Mouse (Mus musculus) kidney, postnatal 0 days (tissue): ENCODE measurements around the gene D1Pas1. TPM values are rescaled to one million over a fixed set of nuclear protein-coding genes. Genes with fewer than 3 reads are reported as not detected.

Experiments
- ATAC-seq: fragments of 200-750 bp; cut with Nextera tagmentation; replicated peaks from 2 replicates; pipeline ENCODE4 v1.8.0; 2017; ENCODE audit warnings: low read depth, moderate number of reproducible peaks, moderate TSS enrichment, moderate library complexity; ENCODE audit not compliant: low FRiP score
- DNase-seq: peaks from one replicate; pipeline ENCODE4 v3.0.0-alpha.2; 2016; ENCODE audit warnings: low spot score
- H3K27ac ChIP-seq: fragments of 300-500 bp; sonication (generic); 2 replicates; pipeline ENCODE4 v1.5.1; 2014; ENCODE audit warnings: mild to moderate bottlenecking
- H3K27me3 ChIP-seq: fragments of 300-500 bp; sonication (generic); 2 replicates; pipeline ENCODE4 v1.6.1; 2014; ENCODE audit warnings: low read length, mixed read lengths; ENCODE audit not compliant: insufficient read depth
- H3K36me3 ChIP-seq: fragments of 300-500 bp; sonication (generic); 2 replicates; pipeline ENCODE4 v1.6.1; 2014; ENCODE audit warnings: low read length, mixed read lengths; ENCODE audit not compliant: insufficient read depth
- H3K4me1 ChIP-seq: fragments of 300-500 bp; sonication (generic); replicated peaks from 2 replicates; pipeline ENCODE4 v1.6.1; 2014; ENCODE audit warnings: antibody characterized with exemption, low read length, mixed read lengths; ENCODE audit not compliant: insufficient read depth
- H3K4me2 ChIP-seq: fragments of 300-500 bp; sonication (generic); 2 replicates; pipeline ENCODE4 v1.6.1; 2014; ENCODE audit warnings: mild to moderate bottlenecking, low read length, moderate library complexity, mixed read lengths
- H3K4me3 ChIP-seq: fragments of 300-500 bp; sonication (generic); replicated peaks from 2 replicates; pipeline ENCODE4 v1.5.1; 2014; ENCODE audit warnings: low read depth, low read length
- H3K9ac ChIP-seq: fragments of 300-500 bp; sonication (generic); 2 replicates; pipeline ENCODE4 v1.6.1; 2014; ENCODE audit warnings: low read depth, low read length
- H3K9me3 ChIP-seq: fragments of 300-500 bp; sonication (generic); replicated peaks from 2 replicates; pipeline ENCODE4 v1.6.1; 2016; ENCODE audit warnings: low read length, inconsistent platforms, mixed read lengths
- CTCF ChIP-seq: IDR thresholded peaks from 2 replicates; pipeline ENCODE4 v1.5.1; 2016; ENCODE audit warnings: antibody characterized with exemption, low read depth, mild to moderate bottlenecking, moderate library complexity
- WGBS: fragments of 180-500 bp; shearing (Covaris S2); extraction: QIAGEN DNeasy Blood & Tissue Kit; methylation state at CpG from one replicate; pipeline ENCODE4 v1.1.7; 2014; 5-methylcytosine and 5-hydroxymethylcytosine counted together
- polyA plus RNA-seq: library from polyadenylated mRNA; unstranded; fragments of >200 nt; fragmentation: Nextera tagmentation; extraction: Ambion mirVana; gene quantifications from 2 replicates; pipeline ENCODE4 v1.2.1, GENCODE M21; 2015

Gene D1Pas1
- polyA plus RNA-seq, 1 experiment from 2014 or later: not detected

GRCm38 (mm10) chr1:186927494-186927893 lies 39.7 kb upstream of the D1Pas1 start:
- no peak overlapping the region for H3K4me3 ChIP-seq
- 84% methylated on average over 4 of the region's 4 CpGs for WGBS

GRCm38 (mm10) chr1:186930160-186930887 lies 36.9 kb upstream of the D1Pas1 start:
- ATAC-seq: no peak
- Histone ChIP-seq H3K4me3 (no peak overlapping the region), H3K9ac (no peak overlapping the region), H3K9me3 (no peaks in the 10 kb centered on the region), H3K27me3 (no peaks in the 10 kb centered on the region), H3K27ac (no peak overlapping the region), H3K36me3 (no peaks in the 10 kb centered on the region), H3K4me2 (no peak overlapping the region), H3K4me1 (no peaks in the 10 kb centered on the region)
- WGBS: 80% methylated on average over 13 of the region's 13 CpGs
- no peak for DNase-seq
- no peak for TF ChIP-seq CTCF

More at GRCm38 (mm10) chr1:186927494-186927893, 39.7 kb upstream of the D1Pas1 start:
- no peak for TF ChIP-seq CTCF
- no peak overlapping the region for H3K4me2 ChIP-seq
- no peak overlapping the region for H3K9ac ChIP-seq
- no peak overlapping the region for H3K27ac ChIP-seq
- DNase-seq (no peak), ATAC-seq (no peak)
- H3K9me3 ChIP-seq: no peaks in the 10 kb centered on the region
- H3K36me3 ChIP-seq: no peaks in the 10 kb centered on the region
- no peaks in the 10 kb centered on the region for H3K4me1 ChIP-seq
- H3K27me3 ChIP-seq: no peaks in the 10 kb centered on the region

GRCm38 (mm10) chr1:186930888-186931233 lies 36.4 kb upstream of the D1Pas1 start:
- DNase-seq (no peak), ATAC-seq (no peak)
- Histone ChIP-seq H3K36me3 (no peaks in the 10 kb centered on the region), H3K4me2 (no peak overlapping the region), H3K4me1 (no peaks in the 10 kb centered on the region), H3K4me3 (no peak overlapping the region), H3K9ac (no peak overlapping the region), H3K27me3 (no peaks in the 10 kb centered on the region), H3K27ac (no peak overlapping the region), H3K9me3 (no peaks in the 10 kb centered on the region)
- no peak for TF ChIP-seq CTCF
- 55% methylated on average over 6 of the region's 6 CpGs for WGBS

- Histone ChIP-seq H3K4me2 (no peak overlapping the region), H3K27ac (no peak overlapping the region), H3K36me3 (no peaks in the 10 kb centered on the region), H3K4me1 (no peaks in the 10 kb centered on the region), H3K4me3 (no peak overlapping the region), H3K9ac (no peak overlapping the region), H3K9me3 (no peaks in the 10 kb centered on the region), H3K27me3 (no peaks in the 10 kb centered on the region)
- WGBS: 93% methylated on average over 1 of the region's 1 CpGs
- DNase-seq: no peak
- TF ChIP-seq CTCF: no peak
- no peak for ATAC-seq
Measured at GRCm38 (mm10) chr1:186934205-186934604, 33.0 kb upstream of the D1Pas1 start.

GRCm38 (mm10) chr1:186952381-186952780 lies 14.8 kb upstream of the D1Pas1 start:
- no peaks in the 10 kb centered on the region for H3K9me3 ChIP-seq
- no peak overlapping the region for H3K4me3 ChIP-seq
- TF ChIP-seq CTCF: no peak
- H3K27me3 ChIP-seq: no peaks in the 10 kb centered on the region
- 65% methylated on average over 4 of the region's 4 CpGs for WGBS
- no peak for DNase-seq
- ATAC-seq: no peak
- H3K9ac ChIP-seq: no peak overlapping the region
- H3K4me2 ChIP-seq: no peak overlapping the region
- no peaks in the 10 kb centered on the region for H3K4me1 ChIP-seq
- H3K27ac ChIP-seq: no peak overlapping the region
- H3K36me3 ChIP-seq: no peaks in the 10 kb centered on the region

- ATAC-seq (no peak), DNase-seq (no peak)
- TF ChIP-seq CTCF: no peak
- no peak overlapping the region for H3K4me3 ChIP-seq
- no peaks in the 10 kb centered on the region for H3K9me3 ChIP-seq
- no peak overlapping the region for H3K27ac ChIP-seq
- H3K9ac ChIP-seq: no peak overlapping the region
- no peaks in the 10 kb centered on the region for H3K4me1 ChIP-seq
- H3K36me3 ChIP-seq: no peaks in the 10 kb centered on the region
- WGBS: 87% methylated on average over 4 of the region's 4 CpGs
- no peak overlapping the region for H3K4me2 ChIP-seq
- H3K27me3 ChIP-seq: no peaks in the 10 kb centered on the region
Measured at GRCm38 (mm10) chr1:186954591-186954990, 12.6 kb upstream of the D1Pas1 start.

GRCm38 (mm10) chr1:186959380-186959779 lies 7.8 kb upstream of the D1Pas1 start:
- no peak overlapping the region for H3K27ac ChIP-seq
- no peak overlapping the region for H3K4me2 ChIP-seq
- no peak overlapping the region for H3K9ac ChIP-seq
- WGBS: 58% methylated on average over 4 of the region's 4 CpGs
- H3K4me1 ChIP-seq: no peaks in the 10 kb centered on the region
- H3K4me3 ChIP-seq: no peak overlapping the region
- H3K36me3 ChIP-seq: no peaks in the 10 kb centered on the region
- H3K27me3 ChIP-seq: no peaks in the 10 kb centered on the region
- DNase-seq (no peak), ATAC-seq (no peak)
- TF ChIP-seq CTCF: peak; percentile 57
- no peaks in the 10 kb centered on the region for H3K9me3 ChIP-seq
